Mouse (Mus musculus): ENCODE results near the gene Oas1c. TPM values are rescaled to one million over a fixed set of nuclear protein-coding genes. Genes with fewer than 3 reads are reported as not detected.
A peak's percentile ranks its signal among the peaks of the same experiment; 100 is the strongest.

The Oas1c gene
- total and polyA plus RNA-seq, 3 experiments = 0.29 to 10.3 (median 4.3) TPM

GRCm38 (mm10) chr5:120836731-120837585 lies 24.6 kb upstream of the Oas1c start:
- ATAC-seq (ENCODE audit: extremely low read depth, insufficient number of reproducible peaks, low FRiP score, poor library complexity, severe bottlenecking) (no peak), DNase-seq (ENCODE audit: low spot score) (peak; percentile 34)
- H3K4me3 ChIP-seq (ENCODE audit: low read depth, low read length) = no peak overlapping the region
- TF ChIP-seq CTCF (IDR thresholded peaks at IDR 0.05; ENCODE audit: low read depth, low read length) (peak; percentile 76), TAL1 (conservative IDR thresholded peaks at IDR 0.05; ENCODE audit: low read depth, low read length) (no peak)
- no peaks in the 10 kb centered on the region for H3K36me3 ChIP-seq (replicated peaks)
- H3K27me3 ChIP-seq (ENCODE audit: insufficient read depth, low read length) = peaks cover 20% of the 10 kb centered on the region
- no peaks in the 10 kb centered on the region for H3K9me3 ChIP-seq (replicated peaks)
- H3K4me1 ChIP-seq (ENCODE audit: insufficient read depth, low read depth, low read length) = no peaks in the 10 kb centered on the region; the same call in 1 of the 2 replicates

DNA sequence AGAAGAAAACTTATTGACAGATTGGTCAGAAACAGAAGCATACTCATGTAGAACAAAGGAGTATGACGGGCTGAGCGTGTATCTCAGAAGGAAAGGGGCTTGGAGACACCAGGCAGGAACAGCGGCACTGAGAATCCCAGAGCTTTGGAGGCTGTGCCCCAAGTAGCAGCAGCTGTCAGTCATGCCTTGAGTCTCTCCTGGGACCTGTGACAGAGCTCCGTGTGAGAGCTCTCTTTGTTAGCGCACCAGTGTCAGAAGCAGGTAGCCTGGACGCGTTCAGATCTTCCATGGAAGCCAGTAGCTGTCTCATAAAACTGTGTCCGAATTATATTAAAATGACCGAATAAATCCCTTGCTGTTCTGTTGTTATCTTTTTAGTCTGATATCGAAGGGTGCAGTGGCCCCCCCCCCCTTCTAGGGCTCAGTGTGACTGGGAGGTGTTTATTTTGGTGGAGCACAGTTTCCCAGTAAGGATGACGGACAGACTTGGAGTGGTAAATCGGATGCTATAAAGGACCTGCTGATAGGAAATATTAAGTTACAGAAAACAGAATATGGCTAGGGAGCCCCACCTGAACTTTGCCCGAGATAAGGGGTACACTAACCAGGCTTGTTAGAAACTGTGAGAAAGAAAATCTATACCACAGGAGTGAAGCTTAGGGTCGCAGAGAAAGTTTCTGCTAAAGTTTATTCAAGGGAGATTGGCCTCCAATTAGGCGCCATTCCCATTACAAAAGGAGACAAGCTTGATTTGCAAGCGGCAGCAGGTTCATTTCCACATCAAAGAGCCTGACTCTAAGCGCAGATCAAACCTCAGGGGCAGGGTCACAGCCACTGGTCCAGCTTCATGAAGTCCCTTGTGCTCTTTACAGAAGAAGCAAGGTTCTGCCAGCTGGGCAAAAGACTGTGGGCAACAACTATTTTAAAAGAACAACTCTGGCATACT lies 21.3 kb upstream of the Oas1c start:
- TF ChIP-seq TAL1 (conservative IDR thresholded peaks at IDR 0.05; ENCODE audit: low read depth, low read length) = no peak
- no peak for TF ChIP-seq GATA2 (IDR thresholded peaks at IDR 0.05; ENCODE audit: borderline replicate concordance, low read depth, low read length)
- no peak for TF ChIP-seq GATA1 (IDR thresholded peaks at IDR 0.05; ENCODE audit: borderline replicate concordance, low read length)
- TF ChIP-seq CTCF (IDR thresholded peaks at IDR 0.05; ENCODE audit: low read depth, low read length) = no peak
- no peak for TF ChIP-seq POLR2AphosphoS5 (IDR thresholded peaks at IDR 0.05; ENCODE audit: insufficient replicate concordance, low read depth, low read length)
- DNase-seq (ENCODE audit: low spot score) (no peak), ATAC-seq (ENCODE audit: extremely low read depth, insufficient number of reproducible peaks, low FRiP score, poor library complexity, severe bottlenecking) (no peak)
- H3K4me3 ChIP-seq (ENCODE audit: low read depth, low read length) = no peak overlapping the region
- peaks cover 11% of the 10 kb centered on the region for H3K27me3 ChIP-seq (ENCODE audit: insufficient read depth, low read length)
- H3K9me3 ChIP-seq (replicated peaks) = no peaks in the 10 kb centered on the region
- no peaks in the 10 kb centered on the region; the same call in 1 of the 2 replicates for H3K4me1 ChIP-seq (ENCODE audit: insufficient read depth, low read depth, low read length)
- H3K36me3 ChIP-seq (replicated peaks) = no peaks in the 10 kb centered on the region

DNA sequence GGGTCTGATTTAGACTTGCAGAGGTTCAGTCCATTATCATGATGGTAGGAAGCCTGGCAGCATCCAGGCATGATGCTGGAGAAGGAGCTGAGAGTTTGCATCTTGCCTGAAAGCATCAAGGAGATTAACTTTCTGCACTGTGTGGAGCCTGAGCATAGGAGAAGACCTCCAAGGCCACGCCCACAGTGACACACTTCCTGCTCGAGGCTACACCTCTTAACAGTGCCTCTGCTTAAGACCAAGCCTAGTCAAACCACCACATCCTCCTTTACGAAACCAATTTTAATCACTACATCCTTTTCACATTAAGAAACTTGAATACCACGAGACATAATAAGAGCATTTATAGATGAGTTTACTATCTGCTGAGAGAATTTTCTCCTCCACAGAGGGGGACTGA lies 18.7 kb upstream of the Oas1c start:
- no peak overlapping the region for H3K4me3 ChIP-seq (ENCODE audit: low read depth, low read length)
- no peak for ATAC-seq (ENCODE audit: extremely low read depth, insufficient number of reproducible peaks, low FRiP score, poor library complexity, severe bottlenecking)
- H3K36me3 ChIP-seq (replicated peaks) = no peaks in the 10 kb centered on the region
- H3K27me3 ChIP-seq (ENCODE audit: insufficient read depth, low read length) = peaks cover 8% of the 10 kb centered on the region
- DNase-seq (ENCODE audit: low spot score) = no peak
- TF ChIP-seq CTCF (IDR thresholded peaks at IDR 0.05; ENCODE audit: low read depth, low read length) = no peak
- no peak for TF ChIP-seq GATA2 (IDR thresholded peaks at IDR 0.05; ENCODE audit: borderline replicate concordance, low read depth, low read length)
- no peaks in the 10 kb centered on the region; the same call in 1 of the 2 replicates for H3K4me1 ChIP-seq (ENCODE audit: insufficient read depth, low read depth, low read length)
- no peaks in the 10 kb centered on the region for H3K9me3 ChIP-seq (replicated peaks)

GRCm38 (mm10) chr5:120818999-120819398 lies 6.7 kb upstream of the Oas1c start:
- no peak for ATAC-seq (ENCODE audit: extremely low read depth, insufficient number of reproducible peaks, low FRiP score, poor library complexity, severe bottlenecking)
- H3K27me3 ChIP-seq (ENCODE audit: insufficient read depth, low read length) = no peaks in the 10 kb centered on the region; the same call in 1 of the 2 replicates

GRCm38 (mm10) chr5:120815949-120816348 lies 3.6 kb upstream of the Oas1c start:
- H3K36me3 ChIP-seq (replicated peaks) = peaks cover 62% of the 10 kb centered on the region

More at GRCm38 (mm10) chr5:120818999-120819398, 6.7 kb upstream of the Oas1c start:
- no peak for DNase-seq (ENCODE audit: low spot score)
- no peak overlapping the region for H3K4me3 ChIP-seq (ENCODE audit: low read depth, low read length)
- peaks cover 86% of the 10 kb centered on the region for H3K36me3 ChIP-seq (replicated peaks)
- H3K9me3 ChIP-seq (replicated peaks) = no peaks in the 10 kb centered on the region
- H3K4me1 ChIP-seq (ENCODE audit: insufficient read depth, low read depth, low read length) = peaks cover 13% of the 10 kb centered on the region
- no peak for TF ChIP-seq CTCF (IDR thresholded peaks at IDR 0.05; ENCODE audit: low read depth, low read length)

DNA sequence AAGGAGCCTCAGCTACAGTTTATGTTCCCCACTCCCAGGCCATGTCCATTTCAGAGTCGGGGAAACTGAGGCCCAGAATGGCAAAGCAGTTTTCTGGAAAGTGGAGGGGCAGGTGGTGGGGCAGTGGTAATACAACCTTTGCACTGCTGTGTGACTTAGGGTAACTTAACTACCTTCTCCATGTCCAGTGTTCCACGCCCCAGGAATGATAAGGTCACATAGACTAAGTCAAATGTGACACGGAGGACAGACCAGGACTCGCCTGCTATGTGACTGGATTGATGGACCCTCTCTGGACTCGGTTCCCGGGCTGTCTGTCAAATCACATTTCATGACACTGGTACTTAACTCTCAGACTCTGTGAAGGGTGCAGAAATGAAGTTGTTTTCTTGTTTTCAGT lies 709 bp upstream of the Oas1c start:
- Histone ChIP-seq H3K36me3 (replicated peaks) (peaks cover 41% of the 10 kb centered on the region), H3K4me3 (ENCODE audit: low read depth, low read length) (peak overlapping the region; percentile 77), H3K27me3 (ENCODE audit: insufficient read depth, low read length) (no peaks in the 10 kb centered on the region; the same call in 1 of the 2 replicates), H3K9me3 (replicated peaks) (no peaks in the 10 kb centered on the region), H3K4me1 (ENCODE audit: insufficient read depth, low read depth, low read length) (peaks cover 48% of the 10 kb centered on the region)
- DNase-seq (ENCODE audit: low spot score) (no peak), ATAC-seq (ENCODE audit: extremely low read depth, insufficient number of reproducible peaks, low FRiP score, poor library complexity, severe bottlenecking) (no peak)
- TF ChIP-seq POLR2AphosphoS5 (IDR thresholded peaks at IDR 0.05; ENCODE audit: insufficient replicate concordance, low read depth, low read length) (no peak), TAL1 (conservative IDR thresholded peaks at IDR 0.05; ENCODE audit: low read depth, low read length) (no peak), GATA2 (IDR thresholded peaks at IDR 0.05; ENCODE audit: borderline replicate concordance, low read depth, low read length) (no peak), GATA1 (IDR thresholded peaks at IDR 0.05; ENCODE audit: borderline replicate concordance, low read length) (no peak), CTCF (IDR thresholded peaks at IDR 0.05; ENCODE audit: low read depth, low read length) (no peak)

More at GRCm38 (mm10) chr5:120815949-120816348, 3.6 kb upstream of the Oas1c start:
- Histone ChIP-seq H3K27me3 (ENCODE audit: insufficient read depth, low read length) (no peaks in the 10 kb centered on the region), H3K9me3 (replicated peaks) (no peaks in the 10 kb centered on the region), H3K4me1 (ENCODE audit: insufficient read depth, low read depth, low read length) (peaks cover 37% of the 10 kb centered on the region), H3K4me3 (ENCODE audit: low read depth, low read length) (no peak overlapping the region)
- no peak for ATAC-seq (ENCODE audit: extremely low read depth, insufficient number of reproducible peaks, low FRiP score, poor library complexity, severe bottlenecking)
- no peak for DNase-seq (ENCODE audit: low spot score)
- no peak for TF ChIP-seq POLR2AphosphoS5 (IDR thresholded peaks at IDR 0.05; ENCODE audit: insufficient replicate concordance, low read depth, low read length)
- TF ChIP-seq GATA2 (IDR thresholded peaks at IDR 0.05; ENCODE audit: borderline replicate concordance, low read depth, low read length) = no peak
- peak; percentile 55 for TF ChIP-seq CTCF (IDR thresholded peaks at IDR 0.05; ENCODE audit: low read depth, low read length)
- TF ChIP-seq GATA1 (IDR thresholded peaks at IDR 0.05; ENCODE audit: borderline replicate concordance, low read length) = no peak
